Mouse (Mus musculus) induced T-regulatory cell, adult 2 months (primary cell): ENCODE measurements around the gene Cd48.
"Not testable (repeated sequence)": the region's sequence is repeated elsewhere in the genome, so short reads cannot be mapped to it uniquely, and the experiment has no call there.

Experiments used
- DNase-seq: peaks from one replicate; pipeline ENCODE4 v3.0.0-alpha.2; 2012; ENCODE audit warnings: low read depth

Cd48 gene

DNA sequence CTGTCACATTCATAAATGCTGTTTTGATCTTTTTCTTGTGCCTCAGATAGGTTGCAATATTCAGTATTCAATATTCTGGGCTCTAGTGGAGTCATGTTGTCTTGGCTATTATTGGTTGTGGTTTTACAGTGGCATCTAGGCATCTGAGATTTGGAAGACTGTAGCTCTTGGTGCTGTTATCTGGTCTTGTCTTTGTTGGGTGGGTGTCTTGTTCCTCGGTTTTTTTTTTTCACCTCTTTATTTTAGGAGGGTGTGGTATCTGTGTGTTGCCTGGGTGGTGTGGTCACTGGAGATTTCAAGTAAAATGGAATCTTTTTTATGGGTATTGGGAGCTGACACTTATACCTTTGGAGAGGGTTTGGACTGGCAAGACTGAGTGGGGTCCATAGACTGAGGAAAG, 12.1 kb downstream of the Cd48 start:
- no peak for DNase-seq

GRCm38 (mm10) chr1:171698983-171699382, 17.2 kb downstream of the Cd48 start:
- peak; percentile 94 for DNase-seq

DNA sequence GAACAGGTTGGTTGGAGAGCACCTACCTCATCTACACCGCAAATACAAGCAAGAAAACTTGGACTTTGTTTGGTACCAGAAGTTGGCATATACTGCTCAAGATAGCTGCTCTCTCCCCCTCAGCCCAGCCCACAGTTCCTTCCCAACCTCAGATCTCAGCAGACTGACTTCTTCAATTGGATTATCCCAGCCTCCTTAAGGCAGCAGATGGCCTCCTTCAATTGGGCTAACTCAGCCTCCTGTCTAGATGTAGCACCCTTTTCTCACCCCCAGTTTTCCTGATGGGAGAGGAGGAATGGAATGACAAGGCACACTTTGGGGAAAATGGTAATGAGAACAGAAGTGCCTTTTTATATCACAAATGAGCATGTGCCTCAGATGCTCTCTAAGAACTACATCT, 31.9 kb downstream of the Cd48 start:
- DNase-seq: not testable (repeated sequence)

DNA sequence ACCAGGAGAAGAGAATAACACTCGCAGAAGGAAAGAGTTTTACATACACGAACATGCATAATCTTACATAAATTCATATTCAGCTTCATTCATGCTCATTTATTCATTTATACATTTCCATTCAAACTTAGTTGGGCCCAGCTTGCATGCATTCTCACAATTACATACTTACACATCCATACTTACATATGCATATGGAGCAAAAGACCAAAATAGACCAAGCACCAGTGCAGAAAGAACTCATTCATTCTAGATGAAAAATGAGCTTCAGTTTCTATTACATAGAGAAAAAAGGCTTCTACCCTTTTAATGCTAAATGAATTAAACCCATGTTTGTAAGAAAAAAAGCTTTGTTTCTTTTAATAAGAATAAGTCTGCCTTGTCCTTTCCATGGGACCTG, 33.6 kb downstream of the Cd48 start:
- no peak for DNase-seq

GRCm38 (mm10) chr1:171716232-171716631, 34.4 kb downstream of the Cd48 start:
- no peak for DNase-seq

- DNase-seq: peak; percentile 20
These were observed 49.4 kb downstream of the Cd48 start for GRCm38 (mm10) chr1:171731195-171731594.

DNA sequence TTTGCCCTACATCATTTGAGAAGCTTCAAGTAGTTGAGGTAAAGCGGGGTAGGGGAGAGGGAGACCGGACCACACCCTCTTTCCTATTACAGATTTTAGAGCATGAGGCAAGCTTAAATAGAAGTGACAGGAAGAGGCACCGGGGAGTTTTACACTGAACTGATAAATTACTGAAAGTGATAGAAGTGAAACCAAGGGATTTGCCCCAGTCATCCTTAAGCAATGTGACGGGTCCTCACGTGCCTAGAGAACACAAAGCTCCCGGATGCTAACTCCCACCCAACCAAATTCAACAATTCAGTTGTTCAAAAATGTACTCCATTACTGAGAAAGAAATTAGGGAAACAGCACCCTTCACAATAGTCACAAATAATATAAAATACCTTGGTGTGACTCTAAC, 53.1 kb downstream of the Cd48 start:
- peak; percentile 64 for DNase-seq

DNA sequence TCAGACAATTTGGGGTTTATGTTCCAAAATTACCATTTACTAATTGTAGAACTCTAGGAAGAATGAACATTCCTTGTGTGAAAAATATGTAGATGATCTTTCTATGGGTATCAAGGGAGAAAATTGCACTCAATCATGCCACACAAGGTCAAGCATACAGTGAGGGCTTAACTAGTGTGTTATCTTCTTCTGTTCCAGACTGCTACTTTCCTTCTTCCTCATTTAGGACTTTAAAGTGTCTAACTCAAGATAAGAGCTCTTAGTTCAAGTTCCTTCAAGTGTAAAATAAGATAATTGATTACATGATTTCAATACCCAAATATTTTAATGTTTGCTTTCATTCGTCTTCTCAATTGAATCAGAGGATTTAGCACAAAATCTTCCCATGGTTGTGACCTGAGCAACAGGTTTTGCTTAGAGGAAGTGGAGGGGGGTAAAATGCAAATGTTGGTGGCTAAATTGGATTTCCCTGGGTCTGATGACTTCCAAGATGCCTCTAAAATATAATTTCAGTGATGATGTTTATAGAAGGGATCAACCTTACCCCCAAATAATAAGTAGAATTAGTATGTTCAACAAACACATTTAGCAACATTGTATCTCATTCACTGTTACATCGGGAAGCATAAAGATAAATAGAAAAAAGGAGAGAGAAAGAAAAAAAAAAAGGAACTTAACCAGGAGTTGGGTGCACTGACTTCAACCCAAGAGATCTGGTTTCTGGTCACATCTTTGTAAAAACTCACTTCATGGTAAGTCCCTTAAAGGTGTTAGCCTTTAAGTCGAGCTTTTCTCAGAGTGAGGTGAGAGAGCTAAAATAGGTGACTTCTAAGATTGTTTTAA, 66.5 kb downstream of the Cd48 start:
- no peak for DNase-seq
